Mouse (Mus musculus) bone marrow macrophage, adult 2 months (primary cell): Measurements from ENCODE around the gene Col18a1.

ENCODE experiments used
- CTCF ChIP-seq: IDR thresholded peaks from 2 replicates; pipeline ENCODE4 v1.5.1; 2012; ENCODE audit warnings: low read depth, mild to moderate bottlenecking, low read length, moderate library complexity
- POLR2A ChIP-seq: IDR thresholded peaks from 2 replicates; pipeline ENCODE4 v1.6.1; 2012; ENCODE audit warnings: mild to moderate bottlenecking, low read depth, low read length, borderline replicate concordance

GRCm38 (mm10) chr10:77163392-77163977, 2.9 kb downstream of the Col18a1 start:
- TF ChIP-seq POLR2A, result no peak
- TF ChIP-seq CTCF, result no peak
